Mouse (Mus musculus) CH12.LX (cell line): ENCODE data around the gene Chd1.

ENCODE experiments used
- CTCF ChIP-seq, 2 experiments: IDR thresholded peaks in 1 of 2; conservative IDR thresholded peaks in 1 of 2; 2 replicates each; pipeline ENCODE4 v1.5.1; 2011 to 2012; ENCODE audit warnings: low read depth in 2 of 2, low read length in 2 of 2, improper control_type of control experiment in 1 of 2, inconsistent platforms in 1 of 2, mild to moderate bottlenecking in 1 of 2, moderate library complexity in 1 of 2
- IRF4 ChIP-seq: IDR thresholded peaks from 2 replicates; pipeline ENCODE4 v1.6.1; 2014; ENCODE audit warnings: low read depth, mild to moderate bottlenecking, inconsistent platforms, low read length, improper control_type of control experiment
- MAZ ChIP-seq: IDR thresholded peaks from 2 replicates; pipeline ENCODE4 v1.6.1; 2012; ENCODE audit warnings: low read depth, mild to moderate bottlenecking, inconsistent platforms, low read length, improper control_type of control experiment, moderate library complexity
- POLR2A ChIP-seq: IDR thresholded peaks from 2 replicates; pipeline ENCODE4 v1.6.1; 2011; ENCODE audit warnings: low read depth, mild to moderate bottlenecking, improper control_type of control experiment, low read length
- POLR2AphosphoS2 ChIP-seq: IDR thresholded peaks from 2 replicates; pipeline ENCODE4 v1.6.1; 2011; ENCODE audit warnings: low read depth, low read length, improper control_type of control experiment

DNA sequence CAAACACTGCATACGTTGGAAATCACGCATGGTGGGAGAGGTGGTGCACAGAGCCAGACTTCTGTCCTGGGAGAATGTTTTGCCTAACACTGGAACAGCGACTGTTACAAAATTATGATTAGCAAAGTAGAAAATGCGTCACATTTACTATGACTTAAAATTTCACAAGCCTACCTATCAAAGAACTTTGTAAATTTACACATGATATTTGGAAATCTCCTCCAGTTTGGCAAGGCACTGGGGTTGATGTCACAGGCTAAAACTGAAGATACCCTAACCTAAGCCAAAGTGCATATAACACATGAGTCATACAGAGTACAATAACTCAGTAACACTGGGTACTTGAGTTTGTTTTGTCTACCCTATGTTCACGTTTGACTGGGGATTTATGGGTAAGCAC is 3.3 kb upstream of the Chd1 start:
- TF ChIP-seq POLR2AphosphoS2 = no peak
- no peak for TF ChIP-seq CTCF (conservative IDR thresholded peaks at IDR 0.05 in 1 of 2, IDR thresholded peaks at IDR 0.05 in 1 of 2; ENCODE audit: low read depth in 2 of 2, low read length in 2 of 2)
- TF ChIP-seq MAZ = no peak
- no peak for TF ChIP-seq POLR2A
- no peak for TF ChIP-seq IRF4
